Comparison of ENCODE assay signal across 8 mouse cellular contexts in the genomic region with DNA sequence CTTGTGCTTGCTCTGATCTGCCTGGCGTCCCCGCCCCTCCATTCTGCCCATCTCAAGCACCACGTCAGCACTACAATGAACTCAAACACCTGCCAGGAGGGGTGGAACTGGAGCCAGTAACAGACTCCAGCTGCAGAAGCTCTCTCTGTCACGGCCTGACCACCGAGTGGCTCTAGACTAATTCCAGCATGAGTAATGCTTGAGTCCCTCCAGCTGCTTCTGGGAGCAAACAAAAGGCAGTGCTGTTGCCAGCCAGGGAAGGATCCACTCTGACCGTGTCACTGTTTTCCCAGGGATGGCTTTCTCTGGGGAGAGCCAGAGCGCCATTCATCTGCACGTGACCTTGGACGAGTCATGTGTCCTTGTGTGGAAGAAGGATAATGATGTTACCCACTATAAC. TPM values are rescaled to one million over a fixed set of nuclear protein-coding genes. Genes with fewer than 3 reads are reported as not detected.
DNase-seq lines count a peak whose midpoint lies in the region; ATAC-seq and TF ChIP-seq lines count a peak whose summit lies in the region.

No protein-coding gene starts in this region.

- no peak overlapping the region for H3K9ac ChIP-seq in hindbrain, embryonic 14.5 days

- no peaks in the 10 kb centered on the region for H3K27me3 ChIP-seq in hindbrain, embryonic 14.5 days (ENCODE audit: control insufficient read depth, insufficient read depth, low read length)

- no peaks in the 10 kb centered on the region for H3K36me3 ChIP-seq in hindbrain, embryonic 14.5 days (replicated peaks; ENCODE audit: control insufficient read depth, insufficient read depth)

- peak; percentile 19 for DNase-seq in ovary, adult 18-20 months (ENCODE audit: low spot score)
- no peak for DNase-seq in ovary, postnatal 10 days (ENCODE audit: low spot score)
- DNase-seq in gastrocnemius, adult 2 months: peak; percentile 68
- DNase-seq in hindbrain, embryonic 14.5 days (ENCODE audit: low spot score): no peak
- peak; percentile 49 for DNase-seq in mesoderm, embryonic 11.5 days (ENCODE audit: low read depth, low spot score)
- DNase-seq in spleen, postnatal 14 days (ENCODE audit: low spot score in 2 of 2): no peak
- no peak for DNase-seq in layer of hippocampus, adult 9-10 months (ENCODE audit: low spot score)

- intact Hi-C loops in gastrocnemius, adult 2 months (cut with DNase I): no loop called here

- ATAC-seq in hindbrain, embryonic 14.5 days (ENCODE audit: low FRiP score): peak; percentile 82; the same call in 1 of the 2 replicates
- no peak for ATAC-seq in megakaryocyte, adult 5-6 weeks (ENCODE audit: poor library complexity, severe bottlenecking)

- peak overlapping the region; percentile 32 for H3K27ac ChIP-seq in gastrocnemius, adult 2 months
- no peak overlapping the region for H3K27ac ChIP-seq in hindbrain, embryonic 14.5 days

- H3K4me1 ChIP-seq in hindbrain, embryonic 14.5 days (replicated peaks; ENCODE audit: control insufficient read depth, insufficient read depth, low read length): no peaks in the 10 kb centered on the region

- TF ChIP-seq CTCF in gastrocnemius, adult 2 months (IDR thresholded peaks at IDR 0.05): no peak

- H3K9me3 ChIP-seq in hindbrain, embryonic 14.5 days (ENCODE audit: control insufficient read depth, low read length): no peaks in the 10 kb centered on the region

- 26% methylated on average over 9 of the region's 9 CpGs for WGBS in hindbrain, embryonic 14.5 days

- peak overlapping the region; percentile 33 for H3K4me3 ChIP-seq in gastrocnemius, adult 2 months
- no peak overlapping the region for H3K4me3 ChIP-seq in hindbrain, embryonic 14.5 days (replicated peaks; ENCODE audit: low read length)

- no peak overlapping the region for H3K4me2 ChIP-seq in hindbrain, embryonic 14.5 days (replicated peaks)

RNA-seq across cellular contexts. Expression of gene Tek, which starts 13.4 kb away (rescaled TPM):
- total RNA-seq in gastrocnemius, adult 2 months (2021): 10 to 100 TPM; 14.4 to 17.0 TPM
- polyA plus RNA-seq in hindbrain, embryonic 14.5 days (2014; fragmentation: Nextera tagmentation; extraction: Ambion mirVana): 11.5 and 11.6 TPM in 2 replicates
- total RNA-seq in megakaryocyte, adult 5-6 weeks (2015): not detected in 2 replicates
- not detected in 2 replicates for total RNA-seq in megakaryocyte, adult 5-6 weeks (2017)

Comparison
In these comparisons a context has a peak if more than half of its experiments do, and no peak if none do; other contexts are left out.
1. DNase-seq: peak in ovary, adult 18-20 months (single experiment), gastrocnemius, adult 2 months (single experiment) and mesoderm, embryonic 11.5 days (single experiment); none in ovary, postnatal 10 days (single experiment), hindbrain, embryonic 14.5 days (single experiment), spleen, postnatal 14 days (0 of 2) and layer of hippocampus, adult 9-10 months (single experiment).
2. RNA of gene Tek, which starts 13.4 kb away (total RNA-seq): 14.4 to 17.0 TPM in gastrocnemius, adult 2 months; not detected in megakaryocyte, adult 5-6 weeks; every median in the first group is over 10 times any median in the second.